Mouse (Mus musculus) olfactory bulb, adult 2 months (tissue): Measurements from ENCODE around the gene Iqck.

ENCODE experiments used
- CTCF ChIP-seq: fragments of 200-500 bp; IDR thresholded peaks from 2 replicates; pipeline ENCODE4 v1.5.1; 2012; ENCODE audit warnings: low read depth, mild to moderate bottlenecking, low read length, moderate library complexity; ENCODE audit not compliant: insufficient read depth
- POLR2A ChIP-seq: fragments of 200-500 bp; IDR thresholded peaks from 2 replicates; pipeline ENCODE4 v1.6.1; 2012; ENCODE audit warnings: mild to moderate bottlenecking, low read depth, low read length, moderate library complexity; ENCODE audit not compliant: insufficient read depth

DNA sequence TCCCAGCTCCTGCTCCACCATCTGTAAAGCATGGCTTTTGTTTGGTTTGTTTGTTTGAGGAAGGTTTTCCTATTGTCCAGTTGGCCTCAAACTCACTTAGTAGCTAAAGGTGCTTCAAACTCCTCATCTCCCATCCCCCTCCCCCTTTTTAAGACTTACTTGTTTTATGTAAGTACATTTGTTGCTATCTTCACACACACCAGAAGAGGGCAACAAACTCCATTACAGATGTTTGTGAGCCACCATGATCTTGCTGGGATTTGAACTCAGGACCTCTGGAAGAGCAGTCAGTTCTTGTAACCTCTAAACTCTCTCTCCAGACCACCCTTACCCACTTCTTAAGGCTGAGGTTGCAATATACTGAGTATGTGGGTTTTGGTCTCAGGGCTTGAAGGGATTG lies 42.5 kb downstream of the Iqck start:
- no peak for TF ChIP-seq CTCF
- TF ChIP-seq POLR2A: no peak
